Mouse (Mus musculus): ENCODE data around the gene 4833427G06Rik. TPM values are rescaled to one million over a fixed set of nuclear protein-coding genes. Genes with fewer than 3 reads are reported as not detected.
A peak's percentile ranks its signal among the peaks of the same experiment; 100 is the strongest.

Gene 4833427G06Rik
- polyA plus RNA-seq, 1 experiment from 2014 or later = 1.3 TPM

- 86% methylated on average over 4 of the region's 4 CpGs for WGBS
Measured at GRCm38 (mm10) chr9:51137432-51137831, 35.6 kb upstream of the 4833427G06Rik start.

DNA sequence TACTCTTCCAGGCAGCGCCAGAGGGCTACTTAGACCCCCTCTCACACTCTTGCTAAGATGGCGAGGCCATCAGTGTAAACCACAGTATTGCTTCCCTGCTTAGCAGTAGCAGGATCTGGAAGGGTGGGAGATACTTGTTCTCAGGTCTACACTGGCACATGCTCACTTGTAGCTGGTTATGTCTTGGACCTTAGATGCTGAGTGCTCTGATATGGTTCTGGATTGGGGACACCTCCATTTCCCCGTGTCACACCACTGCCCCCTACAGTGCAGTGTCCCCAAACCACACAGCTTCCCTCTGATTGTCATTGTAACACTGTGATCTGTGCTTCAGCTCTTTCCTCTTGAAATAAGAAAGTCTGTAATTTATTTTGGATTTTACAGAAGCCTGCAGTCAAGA lies 35.1 kb upstream of the 4833427G06Rik start:
- no peak for ATAC-seq
- no peaks in the 10 kb centered on the region for H3K36me3 ChIP-seq (ENCODE audit: control insufficient read depth, insufficient read depth, low read length)
- no peaks in the 10 kb centered on the region for H3K9me3 ChIP-seq (replicated peaks; ENCODE audit: control insufficient read depth, low read length, poor library complexity, severe bottlenecking)
- WGBS = 62% methylated on average over 3 of the region's 3 CpGs
- H3K9ac ChIP-seq (ENCODE audit: low read depth, low read length) = no peak overlapping the region
- H3K4me3 ChIP-seq (ENCODE audit: low read depth, low read length) = no peak overlapping the region
- no peak overlapping the region for H3K27ac ChIP-seq (ENCODE audit: low read length)
- H3K27me3 ChIP-seq (ENCODE audit: control insufficient read depth, insufficient read depth, low read depth, low read length) = no peaks in the 10 kb centered on the region
- H3K4me2 ChIP-seq (ENCODE audit: low read length) = no peak overlapping the region
- H3K4me1 ChIP-seq (ENCODE audit: control insufficient read depth, insufficient read depth, low read length) = no peaks in the 10 kb centered on the region

More at GRCm38 (mm10) chr9:51137432-51137831, 35.6 kb upstream of the 4833427G06Rik start:
- no peak for ATAC-seq
- H3K4me3 ChIP-seq (ENCODE audit: low read depth, low read length) = no peak overlapping the region
- no peaks in the 10 kb centered on the region for H3K4me1 ChIP-seq (ENCODE audit: control insufficient read depth, insufficient read depth, low read length)
- no peak overlapping the region for H3K27ac ChIP-seq (ENCODE audit: low read length)
- H3K27me3 ChIP-seq (ENCODE audit: control insufficient read depth, insufficient read depth, low read depth, low read length) = no peaks in the 10 kb centered on the region
- H3K36me3 ChIP-seq (ENCODE audit: control insufficient read depth, insufficient read depth, low read length) = no peaks in the 10 kb centered on the region
- H3K4me2 ChIP-seq (ENCODE audit: low read length) = no peak overlapping the region
- no peaks in the 10 kb centered on the region for H3K9me3 ChIP-seq (replicated peaks; ENCODE audit: control insufficient read depth, low read length, poor library complexity, severe bottlenecking)
- no peak overlapping the region for H3K9ac ChIP-seq (ENCODE audit: low read depth, low read length)

DNA sequence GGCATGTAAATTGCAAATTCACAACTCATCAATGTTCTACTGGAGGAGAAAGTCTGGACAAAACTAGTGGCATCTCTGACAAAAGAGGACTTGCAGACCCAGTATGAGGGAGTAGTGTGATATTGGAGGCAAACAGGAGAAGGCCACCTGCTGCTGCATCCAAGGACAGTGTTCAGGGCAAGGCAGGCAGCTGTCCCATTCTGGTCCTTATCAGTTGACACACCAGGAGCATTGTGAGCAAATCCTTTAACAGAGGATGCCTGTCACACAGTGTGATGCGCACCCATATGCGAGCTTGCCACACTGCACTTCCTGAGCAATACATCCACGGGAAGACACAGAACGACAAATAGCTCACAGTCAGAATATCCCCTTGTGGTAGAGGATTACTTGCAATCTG lies 12.9 kb upstream of the 4833427G06Rik start:
- Histone ChIP-seq H3K27me3 (ENCODE audit: control insufficient read depth, insufficient read depth, low read depth, low read length) (no peaks in the 10 kb centered on the region), H3K4me1 (ENCODE audit: control insufficient read depth, insufficient read depth, low read length) (no peaks in the 10 kb centered on the region), H3K36me3 (ENCODE audit: control insufficient read depth, insufficient read depth, low read length) (no peaks in the 10 kb centered on the region), H3K4me2 (ENCODE audit: low read length) (no peak overlapping the region), H3K27ac (ENCODE audit: low read length) (no peak overlapping the region), H3K9ac (ENCODE audit: low read depth, low read length) (no peak overlapping the region), H3K9me3 (replicated peaks; ENCODE audit: control insufficient read depth, low read length, poor library complexity, severe bottlenecking) (no peaks in the 10 kb centered on the region), H3K4me3 (ENCODE audit: low read depth, low read length) (no peak overlapping the region)
- 65% methylated on average over 4 of the region's 4 CpGs for WGBS
- ATAC-seq = no peak

DNA sequence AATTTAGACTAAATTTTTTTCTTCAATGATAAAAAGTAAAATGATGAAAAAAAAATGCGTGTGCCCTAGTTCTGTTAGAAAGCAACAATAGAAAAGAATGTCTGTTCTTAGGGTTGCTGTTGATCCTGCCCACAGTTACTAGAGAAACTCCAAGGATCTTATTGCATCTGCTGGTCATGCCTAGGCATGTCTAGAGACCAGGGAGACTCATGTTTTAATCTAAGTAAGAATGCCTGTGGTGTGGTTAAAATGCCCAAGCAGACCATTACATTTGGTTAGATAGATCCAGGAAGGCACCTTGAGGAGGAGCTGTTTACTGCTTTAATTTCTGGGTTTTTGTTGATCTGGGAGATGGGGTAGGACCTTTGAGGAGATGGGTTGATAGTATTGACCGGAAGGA lies 3.9 kb upstream of the 4833427G06Rik start:
- no peak overlapping the region for H3K27ac ChIP-seq (ENCODE audit: low read length)
- 87% methylated on average over 2 of the region's 2 CpGs for WGBS
- no peaks in the 10 kb centered on the region for H3K36me3 ChIP-seq (ENCODE audit: control insufficient read depth, insufficient read depth, low read length)
- H3K9me3 ChIP-seq (replicated peaks; ENCODE audit: control insufficient read depth, low read length, poor library complexity, severe bottlenecking) = no peaks in the 10 kb centered on the region
- ATAC-seq = no peak
- H3K4me2 ChIP-seq (ENCODE audit: low read length) = no peak overlapping the region
- H3K4me1 ChIP-seq (ENCODE audit: control insufficient read depth, insufficient read depth, low read length) = peaks cover 8% of the 10 kb centered on the region
- no peak overlapping the region for H3K9ac ChIP-seq (ENCODE audit: low read depth, low read length)
- no peak overlapping the region for H3K4me3 ChIP-seq (ENCODE audit: low read depth, low read length)
- H3K27me3 ChIP-seq (ENCODE audit: control insufficient read depth, insufficient read depth, low read depth, low read length) = no peaks in the 10 kb centered on the region; the same call in 1 of the 2 replicates

DNA sequence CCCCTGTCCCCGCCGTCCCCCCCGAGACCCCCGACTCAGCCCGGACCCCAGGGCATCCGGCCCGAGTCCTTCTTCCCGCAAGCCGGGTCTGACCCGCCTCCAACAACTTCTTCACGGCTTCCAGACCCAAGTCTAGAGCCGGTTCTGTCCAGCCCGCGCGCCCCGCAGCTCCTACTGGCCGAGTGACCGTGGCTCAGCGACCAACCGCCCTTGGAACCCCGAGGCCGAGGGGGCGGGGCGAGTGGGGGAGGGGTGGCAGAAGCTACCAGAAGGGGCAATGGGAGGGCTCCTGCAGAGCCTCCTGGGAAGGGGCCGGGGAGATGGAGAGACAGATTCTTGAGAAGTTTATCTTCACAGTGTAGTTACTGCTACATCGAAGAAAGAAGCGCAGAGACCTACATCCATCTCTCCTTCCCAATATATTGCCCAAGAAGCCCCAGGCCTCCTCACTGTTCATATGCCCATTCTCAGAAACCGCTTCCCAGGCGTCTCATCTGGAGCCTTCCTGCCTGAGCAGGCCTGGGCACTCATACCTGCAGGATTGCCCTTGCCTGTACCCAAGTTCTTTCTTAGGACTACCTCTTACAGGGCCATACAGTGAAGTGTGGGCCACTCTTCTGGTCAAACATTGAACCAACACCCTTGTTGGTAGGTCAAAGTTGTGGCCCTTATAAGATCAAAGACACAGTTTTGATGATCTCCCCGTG lies 2.1 kb upstream of the 4833427G06Rik start:
- peak; percentile 58 for ATAC-seq
- H3K36me3 ChIP-seq (ENCODE audit: control insufficient read depth, insufficient read depth, low read length) = no peaks in the 10 kb centered on the region
- H3K4me2 ChIP-seq (ENCODE audit: low read length) = peak overlapping the region; percentile 100
- H3K4me1 ChIP-seq (ENCODE audit: control insufficient read depth, insufficient read depth, low read length) = peaks cover 8% of the 10 kb centered on the region
- WGBS = 11% methylated on average over 30 of the region's 30 CpGs
- no peak overlapping the region; the same call in 1 of the 2 replicates for H3K27ac ChIP-seq (ENCODE audit: low read length)
- no peaks in the 10 kb centered on the region; the same call in 1 of the 2 replicates for H3K27me3 ChIP-seq (ENCODE audit: control insufficient read depth, insufficient read depth, low read depth, low read length)
- H3K9me3 ChIP-seq (replicated peaks; ENCODE audit: control insufficient read depth, low read length, poor library complexity, severe bottlenecking) = no peaks in the 10 kb centered on the region
- peak overlapping the region; percentile 55 for H3K4me3 ChIP-seq (ENCODE audit: low read depth, low read length)
- H3K9ac ChIP-seq (ENCODE audit: low read depth, low read length) = peak overlapping the region; percentile 75

GRCm38 (mm10) chr9:51102963-51103807 lies 1.3 kb upstream of the 4833427G06Rik start:
- Histone ChIP-seq H3K9ac (ENCODE audit: low read depth, low read length) (peak overlapping the region; percentile 75), H3K27me3 (ENCODE audit: control insufficient read depth, insufficient read depth, low read depth, low read length) (no peaks in the 10 kb centered on the region; the same call in 1 of the 2 replicates), H3K27ac (ENCODE audit: low read length) (no peak overlapping the region; the same call in 1 of the 2 replicates), H3K4me2 (ENCODE audit: low read length) (peak overlapping the region; percentile 100), H3K9me3 (replicated peaks; ENCODE audit: control insufficient read depth, low read length, poor library complexity, severe bottlenecking) (no peaks in the 10 kb centered on the region), H3K4me3 (ENCODE audit: low read depth, low read length) (peak overlapping the region; percentile 55), H3K4me1 (ENCODE audit: control insufficient read depth, insufficient read depth, low read length) (peaks cover 8% of the 10 kb centered on the region), H3K36me3 (ENCODE audit: control insufficient read depth, insufficient read depth, low read length) (no peaks in the 10 kb centered on the region)
- WGBS = 1% methylated on average over 44 of the region's 44 CpGs
- peak; percentile 75 for ATAC-seq

DNA sequence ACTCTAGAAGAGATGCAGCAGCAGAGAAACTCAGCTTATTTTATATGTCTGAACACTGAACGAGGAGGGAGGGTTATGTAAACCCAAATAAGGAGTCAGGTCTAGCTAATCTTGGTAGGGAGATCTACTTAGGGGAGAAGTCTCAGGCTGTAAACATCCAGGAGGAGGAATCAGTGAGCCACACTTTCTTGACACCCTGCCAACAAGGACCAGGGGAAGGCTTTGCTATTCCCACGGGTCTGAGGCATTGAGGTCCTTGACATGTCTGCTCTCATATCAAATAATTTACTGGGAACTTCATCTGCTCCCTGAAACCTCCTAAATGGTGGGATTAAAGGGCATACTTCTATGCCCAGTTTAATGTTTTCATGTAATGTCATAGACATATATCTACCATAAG lies 5.6 kb downstream of the 4833427G06Rik start:
- Histone ChIP-seq H3K9me3 (replicated peaks; ENCODE audit: control insufficient read depth, low read length, poor library complexity, severe bottlenecking) (no peaks in the 10 kb centered on the region), H3K4me1 (ENCODE audit: control insufficient read depth, insufficient read depth, low read length) (no peaks in the 10 kb centered on the region), H3K4me3 (ENCODE audit: low read depth, low read length) (no peak overlapping the region), H3K27ac (ENCODE audit: low read length) (no peak overlapping the region), H3K27me3 (ENCODE audit: control insufficient read depth, insufficient read depth, low read depth, low read length) (no peaks in the 10 kb centered on the region), H3K9ac (ENCODE audit: low read depth, low read length) (no peak overlapping the region), H3K36me3 (ENCODE audit: control insufficient read depth, insufficient read depth, low read length) (no peaks in the 10 kb centered on the region), H3K4me2 (ENCODE audit: low read length) (no peak overlapping the region)
- ATAC-seq = no peak
- 68% methylated on average over 2 of the region's 2 CpGs for WGBS

DNA sequence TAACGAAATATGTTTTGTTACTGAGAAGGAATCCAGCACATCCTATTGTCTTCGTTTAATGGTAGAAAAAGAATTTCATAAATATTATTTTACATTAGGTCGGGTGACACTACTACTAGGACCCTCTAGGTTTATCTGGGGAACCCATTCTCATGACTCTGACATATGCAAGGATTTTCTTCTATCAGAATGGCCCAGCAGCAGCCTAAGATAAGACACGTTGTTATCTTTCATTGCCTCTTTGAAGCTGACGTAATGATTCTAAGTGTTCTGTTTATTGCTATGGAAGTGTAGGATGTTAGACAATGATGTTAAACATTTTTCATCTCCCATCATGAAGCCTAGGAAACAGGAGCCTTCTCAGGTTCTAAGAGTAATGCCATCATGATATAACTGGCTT lies 8.2 kb downstream of the 4833427G06Rik start:
- no peak for ATAC-seq
- no peak overlapping the region for H3K9ac ChIP-seq (ENCODE audit: low read depth, low read length)
- no peaks in the 10 kb centered on the region for H3K27me3 ChIP-seq (ENCODE audit: control insufficient read depth, insufficient read depth, low read depth, low read length)
- no peak overlapping the region for H3K27ac ChIP-seq (ENCODE audit: low read length)
- H3K9me3 ChIP-seq (replicated peaks; ENCODE audit: control insufficient read depth, low read length, poor library complexity, severe bottlenecking) = no peaks in the 10 kb centered on the region
- no peak overlapping the region for H3K4me3 ChIP-seq (ENCODE audit: low read depth, low read length)
- WGBS = 76% methylated on average over 5 of the region's 5 CpGs
- H3K4me1 ChIP-seq (ENCODE audit: control insufficient read depth, insufficient read depth, low read length) = no peaks in the 10 kb centered on the region
- H3K4me2 ChIP-seq (ENCODE audit: low read length) = no peak overlapping the region
- H3K36me3 ChIP-seq (ENCODE audit: control insufficient read depth, insufficient read depth, low read length) = no peaks in the 10 kb centered on the region

- no peak overlapping the region for H3K4me3 ChIP-seq (ENCODE audit: low read depth, low read length)
- H3K27me3 ChIP-seq (ENCODE audit: control insufficient read depth, insufficient read depth, low read depth, low read length) = peaks cover 6% of the 10 kb centered on the region; the same call in 1 of the 2 replicates
- no peak overlapping the region for H3K27ac ChIP-seq (ENCODE audit: low read length)
- no peak overlapping the region for H3K9ac ChIP-seq (ENCODE audit: low read depth, low read length)
- H3K4me1 ChIP-seq (ENCODE audit: control insufficient read depth, insufficient read depth, low read length) = peaks cover 7% of the 10 kb centered on the region; the same call in 1 of the 2 replicates
- 83% methylated on average over 5 of the region's 5 CpGs for WGBS
- no peak overlapping the region for H3K4me2 ChIP-seq (ENCODE audit: low read length)
- no peak for ATAC-seq
- H3K36me3 ChIP-seq (ENCODE audit: control insufficient read depth, insufficient read depth, low read length) = no peaks in the 10 kb centered on the region
- H3K9me3 ChIP-seq (replicated peaks; ENCODE audit: control insufficient read depth, low read length, poor library complexity, severe bottlenecking) = no peaks in the 10 kb centered on the region
Measured at GRCm38 (mm10) chr9:51081614-51082013, 20.3 kb downstream of the 4833427G06Rik start.

Measured in midbrain, embryonic 16.5 days (tissue).